Mouse (Mus musculus) cerebellum, adult 9-11 months (tissue): ENCODE data around the gene Rhobtb3.
"Not testable (repeated sequence)": the region's sequence is repeated elsewhere in the genome, so short reads cannot be mapped to it uniquely, and the experiment has no call there.

Experiments used
- DNase-seq: peaks from one replicate; pipeline ENCODE4 v3.0.0; 2022

Gene Rhobtb3

GRCm38 (mm10) chr13:75927951-75928350 lies 15.8 kb downstream of the Rhobtb3 start:
- no peak for DNase-seq

GRCm38 (mm10) chr13:75914151-75914550 lies 29.6 kb downstream of the Rhobtb3 start:
- no peak for DNase-seq

- DNase-seq, result no peak
Observed at GRCm38 (mm10) chr13:75908187-75908586, 35.5 kb downstream of the Rhobtb3 start.

DNA sequence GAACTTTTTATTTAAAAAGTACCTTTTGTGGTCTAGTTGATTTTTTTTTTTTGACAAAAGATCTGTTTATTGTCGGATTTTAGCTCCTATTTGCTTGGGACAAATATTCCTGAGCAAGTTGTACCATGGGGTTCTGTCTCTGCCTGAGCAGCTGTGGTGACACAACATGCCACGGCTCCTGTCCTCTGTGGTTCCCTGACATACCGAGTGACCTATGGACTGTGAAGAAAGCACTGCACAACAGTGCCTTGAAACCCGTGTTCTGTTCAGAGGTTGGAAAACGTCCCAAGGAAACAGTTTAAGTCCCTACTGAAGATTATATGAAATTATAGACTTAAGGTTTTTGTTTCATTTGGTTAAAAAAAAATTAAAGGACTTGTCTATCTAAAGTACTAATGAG lies 36.6 kb downstream of the Rhobtb3 start:
- no peak for DNase-seq

GRCm38 (mm10) chr13:75904660-75905059 lies 39.1 kb downstream of the Rhobtb3 start:
- DNase-seq, result no peak

GRCm38 (mm10) chr13:75900928-75901327 lies 42.8 kb downstream of the Rhobtb3 start:
- DNase-seq, result not testable (repeated sequence)

GRCm38 (mm10) chr13:75892876-75893275 lies 50.8 kb downstream of the Rhobtb3 start:
- DNase-seq, result no peak

GRCm38 (mm10) chr13:75892291-75892690 lies 51.4 kb downstream of the Rhobtb3 start:
- DNase-seq, result no peak

- no peak for DNase-seq
Observed at GRCm38 (mm10) chr13:75891868-75892267, 51.9 kb downstream of the Rhobtb3 start.

DNA sequence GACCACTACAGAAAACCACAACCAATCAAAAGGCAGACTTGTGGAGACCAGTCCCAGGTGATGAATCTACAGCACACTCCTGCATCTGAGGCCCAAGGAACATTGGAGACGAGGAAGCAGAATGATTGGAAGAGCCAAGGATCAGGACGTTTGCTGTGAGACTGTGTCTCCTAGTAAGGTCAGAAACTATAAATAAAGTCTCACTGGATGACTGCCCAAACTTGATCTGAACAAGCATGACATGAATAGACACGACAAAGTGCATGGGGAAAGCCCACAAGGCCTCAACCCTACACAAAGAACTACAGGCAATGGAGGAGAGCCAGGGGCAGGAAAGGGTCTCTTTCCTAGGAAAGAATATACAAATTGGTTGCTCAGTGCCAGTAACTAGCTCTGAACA lies 59.9 kb downstream of the Rhobtb3 start:
- no peak for DNase-seq

DNA sequence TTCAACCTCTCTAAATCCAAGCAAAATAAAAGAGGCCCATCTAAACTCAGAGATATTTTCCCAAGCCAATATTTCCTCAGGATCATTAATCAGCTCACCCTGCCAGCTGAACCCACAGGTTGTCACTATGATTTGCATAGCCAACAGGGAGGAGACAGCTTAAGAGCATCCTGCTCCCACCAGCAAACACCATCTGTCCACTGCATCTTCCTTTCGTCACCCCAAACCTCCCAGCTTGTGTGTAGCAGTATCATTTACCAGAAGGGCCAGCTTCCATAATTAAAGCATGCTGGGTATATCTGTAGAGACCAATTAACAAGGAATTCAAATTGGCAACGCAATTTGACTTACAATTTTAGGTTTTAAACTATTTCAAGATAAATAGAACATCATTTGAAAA lies 63.2 kb downstream of the Rhobtb3 start:
- no peak for DNase-seq

GRCm38 (mm10) chr13:75879756-75880155 lies 64.0 kb downstream of the Rhobtb3 start:
- DNase-seq, result no peak

GRCm38 (mm10) chr13:75877907-75878306 lies 65.8 kb downstream of the Rhobtb3 start:
- peak; percentile 22 for DNase-seq

DNA sequence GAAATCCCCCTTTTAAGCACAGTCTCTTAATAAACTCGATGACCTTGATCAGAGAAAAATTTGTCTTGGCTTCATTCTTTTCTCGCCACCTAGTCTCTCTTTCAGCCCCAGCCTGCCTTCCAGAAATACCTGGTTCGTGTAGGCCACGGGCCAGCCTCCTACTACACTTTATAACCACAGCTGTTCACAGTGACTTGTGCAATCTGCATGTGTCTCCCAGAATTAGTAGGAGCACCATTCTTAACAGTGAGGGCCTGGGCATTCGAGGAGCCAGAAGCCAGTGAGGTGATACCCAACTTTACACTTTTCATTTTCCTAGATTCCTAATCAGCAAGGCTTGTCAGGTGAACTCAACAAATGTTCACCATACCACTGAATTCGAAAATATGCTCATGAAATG lies 67.1 kb downstream of the Rhobtb3 start:
- no peak for DNase-seq

- DNase-seq, result peak; percentile 67
Observed at GRCm38 (mm10) chr13:75876188-75876587, 67.5 kb downstream of the Rhobtb3 start.

- no peak for DNase-seq
Observed at GRCm38 (mm10) chr13:75874608-75875376, 68.9 kb downstream of the Rhobtb3 start.

- DNase-seq, result no peak
Observed at GRCm38 (mm10) chr13:75867876-75868275, 75.8 kb downstream of the Rhobtb3 start.

- DNase-seq, result no peak
Observed at GRCm38 (mm10) chr13:75865486-75866184, 78.1 kb downstream of the Rhobtb3 start.

GRCm38 (mm10) chr13:75859264-75859844 lies 84.4 kb downstream of the Rhobtb3 start:
- no peak for DNase-seq

- DNase-seq, result no peak
Observed at GRCm38 (mm10) chr13:75853118-75853517, 90.6 kb downstream of the Rhobtb3 start.

- no peak for DNase-seq
Observed at GRCm38 (mm10) chr13:75852027-75852426, 91.7 kb downstream of the Rhobtb3 start.

DNA sequence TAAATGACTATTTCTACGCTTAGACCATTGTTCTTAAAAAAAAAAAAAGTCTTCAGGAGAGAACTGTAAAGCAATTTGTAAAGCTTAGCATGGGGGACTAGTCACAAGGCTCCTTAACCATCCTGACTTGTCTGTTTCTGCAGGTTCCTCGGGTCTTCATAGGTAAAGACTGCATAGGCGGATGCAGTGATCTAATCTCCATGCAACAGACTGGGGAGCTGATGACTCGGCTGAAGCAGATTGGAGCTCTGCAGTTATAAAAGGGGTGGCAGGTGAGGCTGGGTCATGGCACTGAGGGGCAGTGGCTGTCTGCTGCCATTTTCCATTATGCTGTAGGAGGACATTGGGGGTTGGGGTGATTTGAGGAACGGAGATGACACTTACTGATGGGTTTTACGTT lies 96.7 kb downstream of the Rhobtb3 start:
- DNase-seq, result no peak

- DNase-seq, result no peak
Observed at GRCm38 (mm10) chr13:75845519-75846166, 98.1 kb downstream of the Rhobtb3 start.
